Mouse (Mus musculus) naive thymus-derived CD4-positive, alpha-beta T cell, adult 2 months (primary cell): ENCODE measurements around the gene Ccdc171.
A peak's percentile ranks its signal among the peaks of the same experiment; 100 is the strongest.
"Not testable (repeated sequence)": the region's sequence is repeated elsewhere in the genome, so short reads cannot be mapped to it uniquely, and the experiment has no call there.

ENCODE experiments used
- DNase-seq: peaks from one replicate; pipeline ENCODE4 v3.0.0-alpha.2; 2011; ENCODE audit warnings: low read depth

The Ccdc171 gene

GRCm38 (mm10) chr4:83524843-83525689, at the start of gene Ccdc171:
Ccdc171 (plus strand) TSS chr4:83525545.
- peak; percentile 98 for DNase-seq

GRCm38 (mm10) chr4:83485250-83485649, 40.1 kb upstream of the Ccdc171 start:
- no peak for DNase-seq

- DNase-seq = peak; percentile 91
Measured at GRCm38 (mm10) chr4:83485735-83486116, 39.6 kb upstream of the Ccdc171 start.

- peak; percentile 95 for DNase-seq
Measured at GRCm38 (mm10) chr4:83486117-83486901, 39.0 kb upstream of the Ccdc171 start, which contains the start of gene Psip1. Psip1 (minus strand) TSS chr4:83486459.

- no peak for DNase-seq
Measured at GRCm38 (mm10) chr4:83489121-83489520, 36.2 kb upstream of the Ccdc171 start.

GRCm38 (mm10) chr4:83493112-83493511, 32.2 kb upstream of the Ccdc171 start:
- no peak for DNase-seq

GRCm38 (mm10) chr4:83497013-83497412, 28.3 kb upstream of the Ccdc171 start:
- DNase-seq = not testable (repeated sequence)

- DNase-seq = no peak
Measured at GRCm38 (mm10) chr4:83500154-83501036, 24.9 kb upstream of the Ccdc171 start.

- DNase-seq = no peak
Measured at GRCm38 (mm10) chr4:83501037-83501430, 24.3 kb upstream of the Ccdc171 start.

- DNase-seq = no peak
Measured at GRCm38 (mm10) chr4:83509600-83509999, 15.7 kb upstream of the Ccdc171 start.

GRCm38 (mm10) chr4:83511083-83511482, 14.3 kb upstream of the Ccdc171 start:
- DNase-seq = no peak

- DNase-seq = no peak
Measured at GRCm38 (mm10) chr4:83512217-83512616, 13.1 kb upstream of the Ccdc171 start.

- DNase-seq = no peak
Measured at GRCm38 (mm10) chr4:83512644-83513043, 12.7 kb upstream of the Ccdc171 start.

- DNase-seq = no peak
Measured at GRCm38 (mm10) chr4:83514183-83514582, 11.2 kb upstream of the Ccdc171 start.

GRCm38 (mm10) chr4:83514976-83515669, 10.2 kb upstream of the Ccdc171 start:
- DNase-seq = peak; percentile 39

- DNase-seq = not testable (repeated sequence)
Measured at GRCm38 (mm10) chr4:83516144-83516543, 9.2 kb upstream of the Ccdc171 start.

GRCm38 (mm10) chr4:83519148-83519547, 6.2 kb upstream of the Ccdc171 start:
- no peak for DNase-seq

GRCm38 (mm10) chr4:83519807-83520206, 5.5 kb upstream of the Ccdc171 start:
- no peak for DNase-seq

- peak; percentile 56 for DNase-seq
Measured at GRCm38 (mm10) chr4:83520308-83520707, 5.0 kb upstream of the Ccdc171 start.

- no peak for DNase-seq
Measured at GRCm38 (mm10) chr4:83522066-83522465, 3.3 kb upstream of the Ccdc171 start.

- DNase-seq = no peak
Measured at GRCm38 (mm10) chr4:83524456-83524842, 896 bp upstream of the Ccdc171 start.
